Mouse (Mus musculus) neural tube, embryonic 14.5 days (tissue): ENCODE measurements around the gene Olfr1062. TPM values are rescaled to one million over a fixed set of nuclear protein-coding genes. Genes with fewer than 3 reads are reported as not detected.
"Not testable (repeated sequence)": the region's sequence is repeated elsewhere in the genome, so short reads cannot be mapped to it uniquely, and the experiment has no call there.

ENCODE experiments used
- ATAC-seq: fragments of 200-750 bp; cut with Nextera tagmentation; 2 replicates; pipeline ENCODE4 v1.8.0; 2017; ENCODE audit warnings: low read depth, mild to moderate bottlenecking, moderate TSS enrichment, moderate library complexity
- H3K27ac ChIP-seq: fragments of 300-500 bp; sonication (generic); 2 replicates; pipeline ENCODE4 v1.5.1; 2014; ENCODE audit warnings: low read depth, mild to moderate bottlenecking, control low read depth, low read length, moderate library complexity, mixed read lengths
- H3K27me3 ChIP-seq: fragments of 300-500 bp; sonication (generic); 2 replicates; pipeline ENCODE4 v1.6.1; 2014; ENCODE audit warnings: low read length; ENCODE audit not compliant: control insufficient read depth, insufficient read depth
- H3K36me3 ChIP-seq: fragments of 300-500 bp; sonication (generic); 2 replicates; pipeline ENCODE4 v1.6.1; 2014; ENCODE audit warnings: low read length, mixed read lengths; ENCODE audit not compliant: control insufficient read depth, insufficient read depth
- H3K4me1 ChIP-seq: fragments of 300-500 bp; sonication (generic); 2 replicates; pipeline ENCODE4 v1.6.1; 2014; ENCODE audit warnings: low read length; ENCODE audit not compliant: control insufficient read depth, insufficient read depth
- H3K4me2 ChIP-seq: fragments of 300-500 bp; sonication (generic); 2 replicates; pipeline ENCODE4 v1.6.1; 2014; ENCODE audit warnings: mild to moderate bottlenecking, low read depth, low read length, control low read depth
- H3K4me3 ChIP-seq: fragments of 300-500 bp; sonication (generic); 2 replicates; pipeline ENCODE4 v1.5.1; 2014; ENCODE audit warnings: low read depth, low read length, control low read depth, mixed read lengths
- H3K9ac ChIP-seq: fragments of 300-500 bp; sonication (generic); replicated peaks from 2 replicates; pipeline ENCODE4 v1.6.1; 2014; ENCODE audit warnings: low read depth, mild to moderate bottlenecking, control low read depth, low read length, mixed read lengths
- H3K9me3 ChIP-seq: fragments of 300-500 bp; sonication (generic); 2 replicates; pipeline ENCODE4 v1.6.1; 2016; ENCODE audit warnings: low read length; ENCODE audit not compliant: control insufficient read depth
- polyA plus RNA-seq: library from polyadenylated mRNA; unstranded; fragments of >200 nt; fragmentation: Nextera tagmentation; extraction: Ambion mirVana; gene quantifications from 2 replicates; pipeline ENCODE4 v1.2.1, GENCODE M21; 2014

Olfr1062 gene
- polyA plus RNA-seq, 1 experiment from 2014 or later: not detected

- H3K36me3 ChIP-seq, ATAC-seq, H3K4me1 ChIP-seq, H3K27ac ChIP-seq, H3K4me3 ChIP-seq, H3K27me3 ChIP-seq, H3K4me2 ChIP-seq, H3K9ac ChIP-seq, H3K9me3 ChIP-seq: not testable (repeated sequence)
These were observed 38.1 kb downstream of the Olfr1062 start, which contains the start of gene Olfr1058 for GRCm38 (mm10) chr2:86388461-86388860. Gene Olfr1058 (minus strand): TSS chr2:86388561.

DNA sequence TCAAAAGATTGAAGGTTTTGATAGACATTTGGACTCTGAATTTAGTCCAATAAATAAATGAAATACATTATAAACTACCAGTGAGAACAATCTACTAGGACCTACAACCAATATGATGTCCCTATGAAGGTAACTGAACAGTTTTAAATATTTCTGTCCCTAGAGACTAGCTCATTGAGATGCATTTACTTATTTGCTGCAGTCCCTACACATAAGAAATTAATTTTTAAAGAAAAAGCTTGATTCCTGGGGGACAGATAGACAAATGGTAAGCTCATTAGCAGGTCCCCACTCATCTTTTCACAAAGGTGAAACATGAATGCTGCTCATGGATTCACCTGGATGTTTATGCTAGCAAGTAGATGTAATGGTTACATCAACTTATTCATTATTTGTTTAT lies 48.3 kb downstream of the Olfr1062 start, which contains the start of gene Olfr1057:
TSS of gene Olfr1057 (minus strand) at position 101 of the 400 bp plus-strand sequence.
- no peak for ATAC-seq

More for the DNA sequence above, 48.3 kb downstream of the Olfr1062 start, which contains the start of gene Olfr1057:
- H3K9me3 ChIP-seq: no peaks in the 10 kb centered on the region
- no peaks in the 10 kb centered on the region for H3K36me3 ChIP-seq
- H3K4me3 ChIP-seq: no peak within 1 kb of the TSS
- no peak within 1 kb of the TSS for H3K27ac ChIP-seq
- no peak within 1 kb of the TSS for H3K9ac ChIP-seq
- H3K4me1 ChIP-seq: no peaks in the 10 kb centered on the region
- no peak within 1 kb of the TSS for H3K4me2 ChIP-seq
- H3K27me3 ChIP-seq: no peaks in the 10 kb centered on the region

Other genes starting within 250 kb of the Olfr1062 start
- not detected in 2 replicates for gene Olfr1044, start 248.9 kb downstream of the Olfr1062 start, polyA plus RNA-seq
- gene Olfr52, start 241.1 kb downstream of the Olfr1062 start, polyA plus RNA-seq: not detected in 2 replicates
- gene Olfr1045, start 223.7 kb downstream of the Olfr1062 start, polyA plus RNA-seq: not detected in 2 replicates
- not detected in 2 replicates for gene Olfr1046, start 207.4 kb downstream of the Olfr1062 start, polyA plus RNA-seq
- gene Olfr1047, start 195.3 kb downstream of the Olfr1062 start, polyA plus RNA-seq: not detected in 2 replicates
- gene Olfr1048, start 186.5 kb downstream of the Olfr1062 start, polyA plus RNA-seq: not detected in 2 replicates
- gene Olfr1049, start 168.4 kb downstream of the Olfr1062 start, polyA plus RNA-seq: not detected in 2 replicates
- gene Olfr1051, start 147.7 kb downstream of the Olfr1062 start, polyA plus RNA-seq: not detected in 2 replicates
- gene Olfr1052, start 134.3 kb downstream of the Olfr1062 start, polyA plus RNA-seq: not detected in 2 replicates
- not detected in 2 replicates for gene Olfr1053, start 111.5 kb downstream of the Olfr1062 start, polyA plus RNA-seq
- not detected in 2 replicates for gene Olfr1054, start 91.3 kb downstream of the Olfr1062 start, polyA plus RNA-seq
- gene Olfr1055, start 76.5 kb downstream of the Olfr1062 start, polyA plus RNA-seq: not detected in 2 replicates
- not detected in 2 replicates for gene Olfr1056, start 64.3 kb downstream of the Olfr1062 start, polyA plus RNA-seq
- not detected in 2 replicates for gene Olfr1057, start 48.4 kb downstream of the Olfr1062 start, polyA plus RNA-seq
- not detected in 2 replicates for gene Olfr1058, start 38.2 kb downstream of the Olfr1062 start, polyA plus RNA-seq
- not detected in 2 replicates for gene Olfr1061, start 12.7 kb downstream of the Olfr1062 start, polyA plus RNA-seq
- not detected in 2 replicates for gene Olfr1065, start 23.8 kb upstream of the Olfr1062 start, polyA plus RNA-seq
- gene Olfr1066, start 29.5 kb upstream of the Olfr1062 start, polyA plus RNA-seq: not detected in 2 replicates
- gene Olfr228, start 60.6 kb upstream of the Olfr1062 start, polyA plus RNA-seq: not detected in 2 replicates
- gene Olfr1076, start 81.7 kb upstream of the Olfr1062 start, polyA plus RNA-seq: not detected in 2 replicates
- not detected in 2 replicates for gene Olfr1079, start 115.7 kb upstream of the Olfr1062 start, polyA plus RNA-seq
- gene Olfr1080, start 131.5 kb upstream of the Olfr1062 start, polyA plus RNA-seq: not detected in 2 replicates
- gene Olfr1082, start 172.2 kb upstream of the Olfr1062 start, polyA plus RNA-seq: not detected in 2 replicates
- gene Olfr1084, start 213.0 kb upstream of the Olfr1062 start, polyA plus RNA-seq: not detected in 2 replicates
- not detected in 2 replicates for gene Olfr1085, start 235.3 kb upstream of the Olfr1062 start, polyA plus RNA-seq